Mouse (Mus musculus) brain, embryonic 14.5 days (tissue): ENCODE measurements around the gene Gm7534.

ENCODE experiments used
- CTCF ChIP-seq: fragments of 200-500 bp; IDR thresholded peaks from 2 replicates; pipeline ENCODE4 v1.5.1; 2012; ENCODE audit warnings: inconsistent platforms, mild to moderate bottlenecking, moderate library complexity, borderline replicate concordance; ENCODE audit not compliant: insufficient read depth, insufficient read length; ENCODE audit errors: extremely low read depth
- POLR2A ChIP-seq: fragments of 200-500 bp; IDR thresholded peaks from 2 replicates; pipeline ENCODE4 v1.6.1; 2012; ENCODE audit warnings: mild to moderate bottlenecking, inconsistent platforms, borderline replicate concordance; ENCODE audit not compliant: poor library complexity, insufficient read depth, insufficient read length, severe bottlenecking; ENCODE audit errors: extremely low read depth

DNA sequence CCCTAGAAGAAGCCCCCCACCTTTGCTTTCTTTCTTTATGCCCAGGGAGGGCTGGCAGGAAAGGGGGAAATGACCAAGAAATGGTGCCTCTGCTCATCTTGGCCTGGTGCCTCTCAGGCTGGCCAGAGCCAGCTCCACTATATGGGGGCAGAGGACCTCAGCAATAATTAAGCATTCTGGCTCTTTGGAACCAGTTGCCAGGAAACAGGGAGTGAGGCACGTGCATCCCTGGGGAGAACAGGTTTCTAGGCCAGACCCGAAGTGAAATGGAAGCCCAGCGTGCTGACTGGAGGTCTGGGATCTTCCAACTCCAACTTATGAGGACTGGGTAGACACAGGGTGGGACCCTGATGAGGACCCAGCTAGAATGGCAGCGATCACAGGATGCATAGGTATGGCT is 43.5 kb upstream of the Gm7534 start:
- TF ChIP-seq CTCF (no peak), POLR2A (no peak)
